Mouse (Mus musculus): ENCODE results near the gene Gm10322. TPM values are rescaled to one million over a fixed set of nuclear protein-coding genes. Genes with fewer than 3 reads are reported as not detected.

The Gm10322 gene
- total RNA-seq, 2 experiments from 2014 or later = not detected

DNA sequence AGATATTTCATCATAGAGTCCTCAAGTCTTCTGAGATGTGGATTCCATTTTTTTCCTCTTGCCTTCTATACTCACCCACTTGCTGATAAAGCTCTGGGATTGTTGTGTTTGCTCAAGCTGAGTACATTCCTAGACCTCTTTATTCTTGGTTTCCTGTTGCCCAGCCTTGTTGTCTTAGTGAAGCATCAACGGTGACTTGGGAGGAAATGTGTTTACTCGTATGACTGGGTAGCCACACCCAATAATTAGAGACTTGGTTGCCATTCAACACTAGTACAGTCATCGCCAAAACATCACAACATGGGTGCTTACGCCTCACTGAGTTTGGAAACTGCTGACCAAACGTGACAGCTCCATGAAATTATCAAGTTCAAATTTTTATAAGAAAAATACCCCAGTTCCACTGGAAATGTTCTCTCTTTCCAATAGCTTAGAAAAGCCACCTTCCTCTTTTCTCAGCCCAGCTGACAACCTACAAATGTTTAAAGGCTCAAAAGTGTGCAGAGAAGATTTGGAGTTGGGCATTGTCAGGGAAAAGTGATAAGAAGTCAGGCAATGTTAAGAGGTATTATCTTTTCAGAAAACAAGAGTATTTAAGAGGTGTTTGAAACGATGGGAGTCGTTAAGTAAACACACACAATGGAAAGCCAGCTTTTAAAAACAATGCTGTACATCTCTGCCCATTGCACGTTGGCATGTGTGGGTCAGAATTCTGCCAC lies 27.0 kb downstream of the Gm10322 start:
- ATAC-seq (replicated peaks; ENCODE audit: poor library complexity, severe bottlenecking) = no peak

- no peak for ATAC-seq (replicated peaks; ENCODE audit: poor library complexity, severe bottlenecking)
Measured at GRCm38 (mm10) chr10:59643645-59644044, 27.8 kb downstream of the Gm10322 start.

- ATAC-seq (replicated peaks; ENCODE audit: poor library complexity, severe bottlenecking) = no peak
Measured at GRCm38 (mm10) chr10:59644710-59645109, 28.8 kb downstream of the Gm10322 start.

- peak; percentile 97 for ATAC-seq (replicated peaks; ENCODE audit: poor library complexity, severe bottlenecking)
Measured at GRCm38 (mm10) chr10:59645153-59645552, 29.3 kb downstream of the Gm10322 start.

DNA sequence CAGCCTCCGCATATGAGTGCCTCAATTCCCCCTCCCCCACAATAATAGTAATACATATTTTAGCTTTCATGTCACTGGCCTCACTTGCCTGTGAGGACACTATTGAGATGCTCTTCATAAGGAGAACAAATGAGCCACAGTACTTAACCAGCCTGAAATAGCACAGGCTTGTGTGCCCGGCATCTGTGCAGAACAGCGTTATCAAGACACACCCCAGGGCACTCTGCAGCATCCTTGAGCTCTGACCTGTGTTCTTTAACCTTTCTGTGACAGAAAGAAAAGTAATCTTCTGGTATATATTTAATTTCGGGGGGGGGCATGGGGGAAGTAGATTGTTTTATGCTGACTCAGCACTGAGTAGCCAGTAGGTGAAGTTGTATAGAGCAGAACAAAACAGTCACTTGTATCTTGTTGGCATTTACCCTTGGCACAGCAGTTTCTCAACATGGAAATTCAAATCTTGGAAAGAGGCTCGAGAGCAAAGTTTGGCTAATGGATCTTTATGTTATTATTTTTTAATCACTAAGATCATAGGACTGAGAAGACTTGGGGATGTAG lies 31.0 kb downstream of the Gm10322 start:
- ATAC-seq (replicated peaks; ENCODE audit: poor library complexity, severe bottlenecking) = no peak

- ATAC-seq (replicated peaks; ENCODE audit: poor library complexity, severe bottlenecking) = peak; percentile 61
Measured at GRCm38 (mm10) chr10:59656799-59657198, 40.9 kb downstream of the Gm10322 start.

- ATAC-seq (replicated peaks; ENCODE audit: poor library complexity, severe bottlenecking) = no peak
Measured at GRCm38 (mm10) chr10:59664765-59665164, 48.9 kb downstream of the Gm10322 start.

GRCm38 (mm10) chr10:59665503-59666291 lies 49.8 kb downstream of the Gm10322 start:
- peak; percentile 78 for ATAC-seq (replicated peaks; ENCODE audit: poor library complexity, severe bottlenecking)

Other genes with a start within 250 kb of the Gm10322 start
- 26.0 and 66.7 TPM in 2 replicates for gene Gm10273, start 220.4 kb upstream of the Gm10322 start, total RNA-seq (2014; fragmentation: Nextera tagmentation)
- 104 TPM in 2 replicates for gene Gm10273, start 220.4 kb upstream of the Gm10322 start, total RNA-seq (2017)
- gene Pla2g12b, start 212.4 kb upstream of the Gm10322 start, total RNA-seq (2014; fragmentation: Nextera tagmentation) = not detected in 2 replicates
- not detected in 2 replicates for gene Pla2g12b, start 212.4 kb upstream of the Gm10322 start, total RNA-seq (2017)
- gene Oit3, start 174.3 kb upstream of the Gm10322 start, total RNA-seq (2014; fragmentation: Nextera tagmentation) = 1.8 TPM in 1 of 2 replicates, not detected in the other
- not detected in 2 replicates for gene Oit3, start 174.3 kb upstream of the Gm10322 start, total RNA-seq (2017)
- gene Mcu, start 629 bp downstream of the Gm10322 start, total RNA-seq (2014; fragmentation: Nextera tagmentation) = 29.6 and 40.0 TPM in 2 replicates
- 43.1 and 46.4 TPM in 2 replicates for gene Mcu, start 629 bp downstream of the Gm10322 start, total RNA-seq (2017)
- 52.2 and 95.7 TPM in 2 replicates for gene Micu1, start 86.4 kb downstream of the Gm10322 start, total RNA-seq (2014; fragmentation: Nextera tagmentation)
- gene Micu1, start 86.4 kb downstream of the Gm10322 start, total RNA-seq (2017) = 59.9 and 65.7 TPM in 2 replicates

Measured in granulocyte monocyte progenitor cell, adult 5-6 weeks (primary cell).